Mouse (Mus musculus): Measurements from ENCODE around the gene Scn1a. TPM values are rescaled to one million over a fixed set of nuclear protein-coding genes. Genes with fewer than 3 reads are reported as not detected.

Gene Scn1a
- polyA plus RNA-seq, 1 experiment, result 0.25 TPM

DNA sequence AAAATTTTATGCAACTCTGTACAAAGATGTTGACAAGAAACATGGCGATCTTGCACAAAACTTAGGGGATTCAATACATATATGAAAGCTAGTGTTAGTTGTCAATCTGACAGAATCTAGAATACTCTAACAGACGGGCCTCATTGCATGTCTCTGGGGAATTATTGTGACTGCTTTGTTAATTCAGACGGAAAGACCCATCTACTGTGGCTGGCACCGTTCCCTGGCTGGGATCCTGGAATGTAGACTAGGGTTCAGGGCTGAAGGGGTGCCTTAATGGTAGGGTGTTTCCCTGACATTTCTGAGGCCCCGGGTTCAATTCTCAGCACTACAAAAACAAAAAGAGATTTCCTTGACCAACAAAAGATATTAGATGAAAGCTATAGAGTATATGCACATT is 103.2 kb downstream of the Scn1a start:
- H3K9ac ChIP-seq (ENCODE audit: low read depth, poor library complexity, severe bottlenecking), result no peak overlapping the region
- H3K4me1 ChIP-seq (ENCODE audit: control insufficient read depth, insufficient read depth, low read length), result no peaks in the 10 kb centered on the region
- no peaks in the 10 kb centered on the region for H3K27me3 ChIP-seq (ENCODE audit: control insufficient read depth, insufficient read depth, low read length, poor library complexity, severe bottlenecking)
- no peak overlapping the region for H3K4me3 ChIP-seq (ENCODE audit: low read depth, low read length)
- H3K27ac ChIP-seq (ENCODE audit: insufficient read depth, low read length), result no peak overlapping the region
- TF ChIP-seq CTCF (IDR thresholded peaks at IDR 0.05; ENCODE audit: low read depth, low read length), result no peak
- no peak for TF ChIP-seq POLR2A (IDR thresholded peaks at IDR 0.05; ENCODE audit: insufficient read depth, low read length)
- no peak for TF ChIP-seq EP300 (IDR thresholded peaks at IDR 0.05; ENCODE audit: insufficient read depth, low read depth, low read length)
- H3K9me3 ChIP-seq (replicated peaks; ENCODE audit: control insufficient read depth, insufficient read depth, low read length, poor library complexity, severe bottlenecking), result no peaks in the 10 kb centered on the region
- H3K36me3 ChIP-seq (ENCODE audit: control insufficient read depth, insufficient read depth, low read length, poor library complexity, severe bottlenecking), result no peaks in the 10 kb centered on the region

DNA sequence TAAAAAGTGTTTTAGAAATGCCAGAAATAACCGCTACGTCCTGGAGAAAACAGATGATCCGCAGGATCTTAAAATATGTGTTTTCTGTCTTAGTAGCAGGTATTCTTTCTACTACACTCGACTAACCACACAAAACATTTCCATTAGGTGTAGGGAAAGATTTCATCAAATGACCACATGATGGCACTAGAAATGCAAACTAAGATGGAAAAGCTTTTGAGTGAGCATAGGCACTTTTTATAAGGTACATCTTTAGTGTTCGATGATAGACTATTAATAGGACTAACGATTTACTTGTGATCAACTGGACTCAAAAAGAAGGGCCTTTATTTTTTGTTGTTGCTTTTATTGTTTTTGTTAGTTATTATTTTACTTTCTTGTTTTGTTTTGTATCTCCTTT is 104.2 kb downstream of the Scn1a start:
- Histone ChIP-seq H3K27me3 (ENCODE audit: control insufficient read depth, insufficient read depth, low read length, poor library complexity, severe bottlenecking) (no peaks in the 10 kb centered on the region), H3K9ac (ENCODE audit: low read depth, poor library complexity, severe bottlenecking) (no peak overlapping the region), H3K9me3 (replicated peaks; ENCODE audit: control insufficient read depth, insufficient read depth, low read length, poor library complexity, severe bottlenecking) (no peaks in the 10 kb centered on the region), H3K4me3 (ENCODE audit: low read depth, low read length) (no peak overlapping the region), H3K36me3 (ENCODE audit: control insufficient read depth, insufficient read depth, low read length, poor library complexity, severe bottlenecking) (no peaks in the 10 kb centered on the region), H3K4me1 (ENCODE audit: control insufficient read depth, insufficient read depth, low read length) (no peaks in the 10 kb centered on the region), H3K27ac (ENCODE audit: insufficient read depth, low read length) (no peak overlapping the region)
- TF ChIP-seq CTCF (IDR thresholded peaks at IDR 0.05; ENCODE audit: low read depth, low read length) (no peak), POLR2A (IDR thresholded peaks at IDR 0.05; ENCODE audit: insufficient read depth, low read length) (no peak), EP300 (IDR thresholded peaks at IDR 0.05; ENCODE audit: insufficient read depth, low read depth, low read length) (no peak)

DNA sequence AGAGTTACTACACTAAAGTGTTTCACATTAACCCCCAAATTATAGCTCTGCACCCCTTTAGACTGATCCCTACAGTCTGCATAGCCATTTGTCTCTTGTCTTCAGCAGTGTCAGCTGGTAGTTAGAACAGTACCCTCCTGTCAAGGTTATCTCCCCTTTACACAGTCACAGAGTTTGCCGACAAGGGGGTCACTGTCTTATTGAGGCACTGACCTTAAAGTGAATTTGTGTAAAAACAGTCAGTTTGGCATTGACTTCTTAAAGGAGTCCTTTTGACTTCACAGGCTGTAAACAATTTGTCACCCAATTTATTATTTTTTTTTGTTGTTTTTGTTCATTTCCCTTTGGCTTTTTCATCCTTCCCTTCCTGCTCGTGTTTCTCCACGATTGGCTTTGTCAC is 168.1 kb downstream of the Scn1a start:
- Histone ChIP-seq H3K27me3 (ENCODE audit: control insufficient read depth, insufficient read depth, low read length, poor library complexity, severe bottlenecking) (no peaks in the 10 kb centered on the region), H3K27ac (ENCODE audit: insufficient read depth, low read length) (no peak overlapping the region), H3K9ac (ENCODE audit: low read depth, poor library complexity, severe bottlenecking) (no peak overlapping the region), H3K9me3 (replicated peaks; ENCODE audit: control insufficient read depth, insufficient read depth, low read length, poor library complexity, severe bottlenecking) (no peaks in the 10 kb centered on the region), H3K36me3 (ENCODE audit: control insufficient read depth, insufficient read depth, low read length, poor library complexity, severe bottlenecking) (no peaks in the 10 kb centered on the region), H3K4me1 (ENCODE audit: control insufficient read depth, insufficient read depth, low read length) (no peaks in the 10 kb centered on the region), H3K4me3 (ENCODE audit: low read depth, low read length) (no peak overlapping the region)
- no peak for TF ChIP-seq CTCF (IDR thresholded peaks at IDR 0.05; ENCODE audit: low read depth, low read length)
- TF ChIP-seq POLR2A (IDR thresholded peaks at IDR 0.05; ENCODE audit: insufficient read depth, low read length), result no peak
- no peak for TF ChIP-seq EP300 (IDR thresholded peaks at IDR 0.05; ENCODE audit: insufficient read depth, low read depth, low read length)

DNA sequence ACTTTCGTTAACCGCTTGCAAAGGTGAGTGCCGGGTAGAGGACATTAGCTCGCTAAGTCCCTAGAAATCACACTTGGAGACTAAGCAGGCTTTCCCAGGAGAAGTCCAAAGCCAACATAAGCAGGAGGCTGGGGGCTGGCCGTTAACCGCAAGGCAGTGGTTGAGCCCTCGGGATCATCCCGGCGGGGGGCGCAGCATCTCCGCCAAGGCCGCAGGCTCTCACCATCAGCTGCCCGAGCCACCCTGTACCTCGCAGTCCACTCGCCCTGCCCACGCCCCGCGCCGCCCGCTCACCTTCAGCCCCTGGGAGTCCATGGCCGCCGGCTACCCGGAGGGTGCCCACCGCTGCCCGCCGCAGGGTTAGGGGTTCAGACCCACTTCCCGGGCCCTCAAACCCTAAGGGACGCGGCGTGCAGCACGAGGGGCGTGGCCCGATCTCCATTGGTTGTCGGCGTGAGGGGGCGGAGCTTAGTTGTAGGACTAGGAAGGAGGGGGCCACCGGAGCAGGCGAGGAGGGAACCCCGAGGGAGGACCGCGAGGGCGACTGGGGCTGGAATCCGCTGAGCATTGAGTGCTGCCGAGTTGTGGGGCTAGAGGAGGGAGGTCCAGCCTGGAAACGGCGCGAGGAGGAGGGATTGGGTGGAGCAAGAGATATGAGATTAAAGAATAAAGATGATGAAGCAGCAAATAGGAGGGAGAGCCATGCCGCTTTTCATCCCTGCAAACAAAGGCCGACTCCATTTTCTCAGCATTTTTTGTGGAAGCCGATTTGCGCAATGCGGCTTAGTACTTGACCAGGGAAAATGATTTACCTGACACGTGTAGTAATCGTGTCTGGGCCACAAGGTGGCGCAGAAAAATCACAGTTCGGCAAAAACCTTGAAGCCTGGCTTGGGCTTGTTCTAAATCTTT is 184.2 kb downstream of the Scn1a start, which contains the start of gene Ttc21b:
Ttc21b (minus strand) TSS at position 398 of the 912 bp plus-strand sequence.
- Histone ChIP-seq H3K27me3 (ENCODE audit: control insufficient read depth, insufficient read depth, low read length, poor library complexity, severe bottlenecking) (no peaks in the 10 kb centered on the region; the same call in 1 of the 2 replicates), H3K27ac (ENCODE audit: insufficient read depth, low read length) (no peak within 1 kb of the TSS), H3K4me3 (ENCODE audit: low read depth, low read length) (peak within 1 kb of the TSS; percentile 81), H3K36me3 (ENCODE audit: control insufficient read depth, insufficient read depth, low read length, poor library complexity, severe bottlenecking) (no peaks in the 10 kb centered on the region), H3K9me3 (replicated peaks; ENCODE audit: control insufficient read depth, insufficient read depth, low read length, poor library complexity, severe bottlenecking) (no peaks in the 10 kb centered on the region), H3K9ac (ENCODE audit: low read depth, poor library complexity, severe bottlenecking) (peak within 1 kb of the TSS; percentile 57), H3K4me1 (ENCODE audit: control insufficient read depth, insufficient read depth, low read length) (no peaks in the 10 kb centered on the region)
- TF ChIP-seq EP300 (IDR thresholded peaks at IDR 0.05; ENCODE audit: insufficient read depth, low read depth, low read length) (no peak), POLR2A (IDR thresholded peaks at IDR 0.05; ENCODE audit: insufficient read depth, low read length) (no peak), CTCF (IDR thresholded peaks at IDR 0.05; ENCODE audit: low read depth, low read length) (peak; percentile 25)

DNA sequence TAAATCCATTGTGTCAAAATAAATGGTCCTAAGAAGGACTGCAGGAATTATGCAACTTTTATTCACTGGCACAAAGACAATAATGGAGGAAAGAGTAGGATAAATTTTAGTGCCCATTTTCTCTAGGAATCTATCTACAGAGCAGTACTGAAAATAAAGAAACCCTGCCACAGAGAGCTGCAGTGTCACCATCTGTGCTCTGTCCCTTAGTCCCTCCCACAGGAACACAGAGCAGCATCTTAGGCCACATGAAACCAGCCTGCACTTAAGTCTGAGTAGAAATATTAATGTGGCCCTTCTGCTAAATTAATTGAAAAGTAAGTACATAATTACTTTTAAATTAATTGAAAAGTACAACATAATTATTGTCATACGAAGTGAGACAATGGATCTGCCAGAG is 196.6 kb downstream of the Scn1a start:
- Histone ChIP-seq H3K36me3 (ENCODE audit: control insufficient read depth, insufficient read depth, low read length, poor library complexity, severe bottlenecking) (no peaks in the 10 kb centered on the region; the same call in 1 of the 2 replicates), H3K27me3 (ENCODE audit: control insufficient read depth, insufficient read depth, low read length, poor library complexity, severe bottlenecking) (no peaks in the 10 kb centered on the region), H3K4me1 (ENCODE audit: control insufficient read depth, insufficient read depth, low read length) (peaks cover 3% of the 10 kb centered on the region), H3K9ac (ENCODE audit: low read depth, poor library complexity, severe bottlenecking) (no peak overlapping the region), H3K4me3 (ENCODE audit: low read depth, low read length) (no peak overlapping the region), H3K27ac (ENCODE audit: insufficient read depth, low read length) (no peak overlapping the region), H3K9me3 (replicated peaks; ENCODE audit: control insufficient read depth, insufficient read depth, low read length, poor library complexity, severe bottlenecking) (no peaks in the 10 kb centered on the region)
- TF ChIP-seq EP300 (IDR thresholded peaks at IDR 0.05; ENCODE audit: insufficient read depth, low read depth, low read length) (no peak), CTCF (IDR thresholded peaks at IDR 0.05; ENCODE audit: low read depth, low read length) (no peak), POLR2A (IDR thresholded peaks at IDR 0.05; ENCODE audit: insufficient read depth, low read length) (no peak)

DNA sequence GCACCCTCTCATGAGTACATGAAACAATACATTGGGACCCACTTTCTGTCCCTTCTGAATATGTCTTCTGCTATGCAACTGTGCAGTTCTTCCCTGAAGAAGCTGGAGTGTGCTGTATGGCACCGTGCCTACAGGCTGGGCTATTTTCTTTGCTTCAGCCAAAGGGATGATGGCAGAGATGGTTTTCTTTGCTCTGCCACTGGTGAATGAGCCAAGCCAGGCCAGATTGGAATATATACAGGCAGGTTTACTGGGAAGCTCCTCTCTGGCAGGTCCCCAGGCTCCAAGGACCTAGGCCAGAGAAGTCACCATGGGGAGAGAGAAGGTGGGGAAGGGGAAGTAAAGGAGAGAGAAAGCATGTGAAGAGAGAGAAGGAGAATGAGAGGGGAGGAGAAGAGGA is 200.3 kb downstream of the Scn1a start:
- H3K36me3 ChIP-seq (ENCODE audit: control insufficient read depth, insufficient read depth, low read length, poor library complexity, severe bottlenecking), result no peaks in the 10 kb centered on the region
- no peaks in the 10 kb centered on the region for H3K9me3 ChIP-seq (replicated peaks; ENCODE audit: control insufficient read depth, insufficient read depth, low read length, poor library complexity, severe bottlenecking)
- H3K4me1 ChIP-seq (ENCODE audit: control insufficient read depth, insufficient read depth, low read length), result peaks cover 3% of the 10 kb centered on the region
- H3K27me3 ChIP-seq (ENCODE audit: control insufficient read depth, insufficient read depth, low read length, poor library complexity, severe bottlenecking), result no peaks in the 10 kb centered on the region
- H3K4me3 ChIP-seq (ENCODE audit: low read depth, low read length), result no peak overlapping the region
- H3K9ac ChIP-seq (ENCODE audit: low read depth, poor library complexity, severe bottlenecking), result no peak overlapping the region
- no peak for TF ChIP-seq POLR2A (IDR thresholded peaks at IDR 0.05; ENCODE audit: insufficient read depth, low read length)
- TF ChIP-seq EP300 (IDR thresholded peaks at IDR 0.05; ENCODE audit: insufficient read depth, low read depth, low read length), result no peak
- no peak overlapping the region for H3K27ac ChIP-seq (ENCODE audit: insufficient read depth, low read length)

Data from ES-Bruce4 (cell line).